Mouse (Mus musculus) heart, adult 2 months (tissue): Measurements from ENCODE around the gene Fam161a.

Experiments used
- CTCF ChIP-seq: fragments of 200-600 bp; IDR thresholded peaks from 2 replicates; pipeline ENCODE4 v1.8.1; 2022; ENCODE audit warnings: antibody characterized with exemption, mild to moderate bottlenecking, moderate library complexity
- POLR2A ChIP-seq: fragments of 200-500 bp; IDR thresholded peaks from 2 replicates; pipeline ENCODE4 v1.6.1; 2011; ENCODE audit warnings: mild to moderate bottlenecking, low read depth, low read length, control low read depth; ENCODE audit not compliant: insufficient read depth

GRCm38 (mm10) chr11:22991218-22991835 is 16.0 kb upstream of the Fam161a start:
- no peak for TF ChIP-seq CTCF
- no peak for TF ChIP-seq POLR2A
